Mouse (Mus musculus): ENCODE results near the gene Ints14.
"Not testable (repeated sequence)": the region's sequence is repeated elsewhere in the genome, so short reads cannot be mapped to it uniquely, and the experiment has no call there.

Ints14 gene

GRCm38 (mm10) chr9:64952055-64952454 is 8.7 kb upstream of the Ints14 start:
- in situ Hi-C loops (cut with MboI, MseI): no loop called here

- in situ Hi-C loops (cut with MboI, MseI): no loop called here
These were observed 7.5 kb upstream of the Ints14 start for GRCm38 (mm10) chr9:64953190-64953589.

- in situ Hi-C loops (cut with MboI, MseI): no loop called here
These were observed 4.4 kb upstream of the Ints14 start for GRCm38 (mm10) chr9:64956337-64956736.

GRCm38 (mm10) chr9:64957276-64957675 is 3.4 kb upstream of the Ints14 start:
- in situ Hi-C loops (cut with MboI, MseI): no loop called here

- in situ Hi-C loops (cut with MboI, MseI): no loop called here
These were observed 244 bp downstream of the Ints14 start for GRCm38 (mm10) chr9:64960978-64961320.

- in situ Hi-C loops (cut with MboI, MseI): no loop called here
These were observed 19.8 kb downstream of the Ints14 start for GRCm38 (mm10) chr9:64980548-64980947.

- in situ Hi-C loops (cut with MboI, MseI): no loop called here
These were observed 21.2 kb downstream of the Ints14 start for GRCm38 (mm10) chr9:64981904-64982303.

- in situ Hi-C loops (cut with MboI, MseI): no loop called here
These were observed 24.5 kb downstream of the Ints14 start for GRCm38 (mm10) chr9:64985037-64985794.

- in situ Hi-C loops (cut with MboI, MseI): no loop called here
These were observed 25.1 kb downstream of the Ints14 start for GRCm38 (mm10) chr9:64985807-64986206.

- in situ Hi-C loops (cut with MboI, MseI): no loop called here
These were observed 26.9 kb downstream of the Ints14 start for GRCm38 (mm10) chr9:64987651-64988050.

GRCm38 (mm10) chr9:64988443-64988842 is 27.7 kb downstream of the Ints14 start:
- in situ Hi-C loops (cut with MboI, MseI): no loop called here

GRCm38 (mm10) chr9:64990291-64990690 is 29.6 kb downstream of the Ints14 start:
- in situ Hi-C loops (cut with MboI, MseI): loop anchor here in 1 of 2 experiments (5.0 kb wide), 1 partner anchor 943 kb away; no protein-coding TSS in a partner anchor

- in situ Hi-C loops (cut with MboI, MseI): not testable (repeated sequence)
These were observed 34.8 kb downstream of the Ints14 start for GRCm38 (mm10) chr9:64995464-64995863.

- in situ Hi-C loops (cut with MboI, MseI): loop anchor here in 1 of 2 experiments (10.0 to 25.0 kb wide), 2 partner anchors 1264 to 1807 kb away; no protein-coding TSS in a partner anchor
These were observed 40.8 kb downstream of the Ints14 start for GRCm38 (mm10) chr9:65001481-65001880.

GRCm38 (mm10) chr9:65005737-65006136 is 45.0 kb downstream of the Ints14 start:
- in situ Hi-C loops (cut with MboI, MseI): loop anchor here in 1 of 2 experiments (10.0 to 25.0 kb wide), 2 partner anchors 1268 to 1811 kb away; no protein-coding TSS in a partner anchor

- in situ Hi-C loops (cut with MboI, MseI): loop anchor here in 1 of 2 experiments (25.0 kb wide), 1 partner anchor 1273 kb away; no protein-coding TSS in a partner anchor
These were observed 49.9 kb downstream of the Ints14 start for GRCm38 (mm10) chr9:65010632-65011031.

GRCm38 (mm10) chr9:65011304-65011703 is 50.6 kb downstream of the Ints14 start:
- in situ Hi-C loops (cut with MboI, MseI): loop anchor here in 1 of 2 experiments (25.0 kb wide), 1 partner anchor 1274 kb away; no protein-coding TSS in a partner anchor

- in situ Hi-C loops (cut with MboI, MseI): loop anchor here in 1 of 2 experiments (25.0 kb wide), 1 partner anchor 1278 kb away; no protein-coding TSS in a partner anchor
These were observed 54.9 kb downstream of the Ints14 start for GRCm38 (mm10) chr9:65015461-65016222.

GRCm38 (mm10) chr9:65016241-65016977 is 55.7 kb downstream of the Ints14 start:
- in situ Hi-C loops (cut with MboI, MseI): loop anchor here in 1 of 2 experiments (25.0 kb wide), 1 partner anchor 1279 kb away; no protein-coding TSS in a partner anchor

GRCm38 (mm10) chr9:65016978-65017827 is 56.5 kb downstream of the Ints14 start:
- in situ Hi-C loops (cut with MboI, MseI): loop anchor here in 1 of 2 experiments (25.0 kb wide), 1 partner anchor 1280 kb away; no protein-coding TSS in a partner anchor

Measured in T-helper 17 cell (primary cell).